Mouse (Mus musculus): ENCODE data around the gene Selp. TPM values are rescaled to one million over a fixed set of nuclear protein-coding genes. Genes with fewer than 3 reads are reported as not detected.

Gene Selp
- total and polyA plus RNA-seq, 3 experiments, result 1.7 to 3.6 (median 1.8) TPM

DNA sequence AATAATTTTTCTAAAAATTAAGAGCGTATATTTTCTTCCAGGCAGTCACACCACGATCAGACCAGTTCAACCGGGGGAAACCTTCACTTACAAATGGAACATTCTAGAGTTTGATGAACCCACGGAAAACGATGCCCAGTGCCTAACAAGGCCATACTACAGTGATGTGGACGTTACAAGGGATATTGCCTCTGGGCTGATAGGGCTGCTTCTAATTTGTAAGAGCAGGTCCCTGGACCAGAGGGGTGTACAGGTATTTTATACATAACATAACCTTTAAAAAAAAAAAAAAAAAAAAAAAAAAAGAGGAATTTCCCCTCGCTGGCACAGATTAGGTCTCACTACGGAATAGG lies 69.8 kb downstream of the Selp start:
- H3K27me3 ChIP-seq (ENCODE audit: control insufficient read depth, insufficient read depth, low read length), result 0 out of 2 replicates have a peak, but pooled peaks cover 4% of the 10 kb centered on the region
- H3K4me3 ChIP-seq, result no peak overlapping the region
- no peak overlapping the region for H3K27ac ChIP-seq
- WGBS, result 28% methylated on average over 8 of the region's 8 CpGs
- H3K79me2 ChIP-seq (replicated peaks; ENCODE audit: control insufficient read depth, insufficient read depth, low read length), result no peaks in the 10 kb centered on the region
- H3K4me1 ChIP-seq (ENCODE audit: control insufficient read depth, insufficient read depth, low read length), result no peaks in the 10 kb centered on the region
- H3K36me3 ChIP-seq (ENCODE audit: control insufficient read depth, insufficient read depth, low read length), result no peaks in the 10 kb centered on the region
- no peak for TF ChIP-seq EP300 (IDR thresholded peaks at IDR 0.05; ENCODE audit: insufficient read depth, low read depth, low read length)
- no peak for TF ChIP-seq POLR2A (IDR thresholded peaks at IDR 0.05; ENCODE audit: insufficient read depth, low read depth, low read length)
- TF ChIP-seq CTCF (IDR thresholded peaks at IDR 0.05), result no peak
- no peak for DNase-seq
- intact Hi-C loops (cut with DNase I), result no loop called here
- H3K9ac ChIP-seq (ENCODE audit: low read depth, low read length), result no peak overlapping the region

DNA sequence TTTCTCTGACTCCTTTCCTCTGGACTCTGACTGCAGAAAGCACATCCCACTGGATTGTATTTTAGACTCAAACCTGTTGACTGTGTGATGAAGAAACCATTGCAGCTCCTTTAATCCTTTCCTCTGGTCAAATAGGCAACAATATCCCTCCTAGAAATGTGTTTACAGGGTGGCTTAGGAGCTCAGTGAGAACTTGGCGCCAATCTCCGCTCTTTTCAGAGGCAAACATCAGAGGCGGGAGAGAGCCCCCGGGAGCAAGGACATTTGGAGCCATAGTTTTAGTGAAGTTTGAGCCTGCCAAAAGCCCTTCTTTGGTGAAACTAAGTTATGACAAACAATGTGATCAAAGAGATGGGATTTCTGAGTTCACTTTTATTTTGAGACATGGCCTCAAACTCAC lies 70.3 kb downstream of the Selp start:
- Histone ChIP-seq H3K4me3 (no peak overlapping the region), H3K27ac (no peak overlapping the region), H3K27me3 (ENCODE audit: control insufficient read depth, insufficient read depth, low read length) (0 out of 2 replicates have a peak, but pooled peaks cover 4% of the 10 kb centered on the region), H3K36me3 (ENCODE audit: control insufficient read depth, insufficient read depth, low read length) (no peaks in the 10 kb centered on the region), H3K79me2 (replicated peaks; ENCODE audit: control insufficient read depth, insufficient read depth, low read length) (no peaks in the 10 kb centered on the region), H3K4me1 (ENCODE audit: control insufficient read depth, insufficient read depth, low read length) (no peaks in the 10 kb centered on the region), H3K9ac (ENCODE audit: low read depth, low read length) (no peak overlapping the region)
- intact Hi-C loops (cut with DNase I), result no loop called here
- DNase-seq, result no peak
- 62% methylated on average over 4 of the region's 4 CpGs for WGBS
- TF ChIP-seq EP300 (IDR thresholded peaks at IDR 0.05; ENCODE audit: insufficient read depth, low read depth, low read length) (no peak), POLR2A (IDR thresholded peaks at IDR 0.05; ENCODE audit: insufficient read depth, low read depth, low read length) (no peak), CTCF (IDR thresholded peaks at IDR 0.05) (no peak)

DNA sequence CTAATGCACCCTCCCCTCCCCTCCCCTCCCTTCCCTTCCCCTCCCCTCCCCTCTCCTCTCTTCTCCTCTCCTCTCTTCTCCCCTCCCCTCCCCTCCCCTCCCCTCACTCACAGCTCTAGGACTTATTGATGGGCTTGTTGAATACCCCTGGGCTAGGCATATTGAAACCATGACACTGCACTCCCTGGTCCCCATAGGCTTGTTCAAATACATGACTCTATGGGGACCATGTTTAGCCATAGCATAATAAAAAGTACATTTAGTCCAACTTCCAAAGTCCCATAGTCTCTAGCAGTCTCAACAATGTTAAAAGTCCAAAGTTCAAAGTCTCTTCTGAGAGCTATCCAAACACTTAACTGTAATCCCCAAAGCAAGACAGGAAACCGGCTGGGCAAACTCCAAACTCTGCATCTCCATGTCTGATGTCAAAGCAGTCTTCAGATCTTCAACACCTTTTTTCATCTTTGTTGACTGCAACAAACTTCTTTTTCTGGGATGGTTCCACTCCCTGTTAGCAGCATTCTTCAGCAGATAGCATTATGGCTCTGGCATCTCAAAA lies 72.0 kb downstream of the Selp start:
- WGBS, result 79% methylated on average over 1 of the region's 1 CpGs
- no peak overlapping the region for H3K9ac ChIP-seq (ENCODE audit: low read depth, low read length)
- H3K27me3 ChIP-seq (ENCODE audit: control insufficient read depth, insufficient read depth, low read length), result 0 out of 2 replicates have a peak, but pooled peaks cover 2% of the 10 kb centered on the region
- no peak overlapping the region for H3K4me3 ChIP-seq
- no peak for DNase-seq
- no peaks in the 10 kb centered on the region for H3K79me2 ChIP-seq (replicated peaks; ENCODE audit: control insufficient read depth, insufficient read depth, low read length)
- no peak overlapping the region for H3K27ac ChIP-seq
- intact Hi-C loops (cut with DNase I), result no loop called here
- no peaks in the 10 kb centered on the region for H3K36me3 ChIP-seq (ENCODE audit: control insufficient read depth, insufficient read depth, low read length)
- no peaks in the 10 kb centered on the region for H3K4me1 ChIP-seq (ENCODE audit: control insufficient read depth, insufficient read depth, low read length)
- TF ChIP-seq POLR2A (IDR thresholded peaks at IDR 0.05; ENCODE audit: insufficient read depth, low read depth, low read length) (no peak), EP300 (IDR thresholded peaks at IDR 0.05; ENCODE audit: insufficient read depth, low read depth, low read length) (no peak), CTCF (IDR thresholded peaks at IDR 0.05) (no peak)

DNA sequence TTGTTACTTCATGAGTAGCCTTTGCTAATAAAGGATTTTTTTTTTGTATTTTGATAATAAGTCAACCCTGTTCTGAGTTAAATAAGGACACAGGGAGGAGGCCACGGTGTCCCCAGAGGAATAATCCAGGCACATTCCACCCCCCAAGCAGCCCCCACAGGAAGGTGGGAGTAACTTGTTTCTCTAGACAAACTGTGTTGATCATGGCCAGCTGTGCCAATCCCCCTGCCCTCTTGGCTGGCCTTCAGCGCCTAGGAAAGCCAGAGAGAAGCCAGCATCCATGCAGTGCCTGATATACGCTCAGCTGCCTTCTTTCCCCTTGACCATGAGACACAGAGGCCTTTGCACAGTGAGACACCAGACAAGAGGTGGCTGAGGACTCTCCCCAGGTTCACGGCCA lies 84.5 kb downstream of the Selp start:
- Histone ChIP-seq H3K9ac (ENCODE audit: low read depth, low read length) (no peak overlapping the region), H3K36me3 (ENCODE audit: control insufficient read depth, insufficient read depth, low read length) (no peaks in the 10 kb centered on the region), H3K27me3 (ENCODE audit: control insufficient read depth, insufficient read depth, low read length) (no peaks in the 10 kb centered on the region), H3K79me2 (replicated peaks; ENCODE audit: control insufficient read depth, insufficient read depth, low read length) (no peaks in the 10 kb centered on the region), H3K4me3 (no peak overlapping the region), H3K27ac (no peak overlapping the region), H3K4me1 (ENCODE audit: control insufficient read depth, insufficient read depth, low read length) (no peaks in the 10 kb centered on the region)
- no peak for DNase-seq
- intact Hi-C loops (cut with DNase I), result no loop called here
- TF ChIP-seq EP300 (IDR thresholded peaks at IDR 0.05; ENCODE audit: insufficient read depth, low read depth, low read length) (no peak), CTCF (IDR thresholded peaks at IDR 0.05) (no peak), POLR2A (IDR thresholded peaks at IDR 0.05; ENCODE audit: insufficient read depth, low read depth, low read length) (no peak)
- WGBS, result 79% methylated on average over 4 of the region's 4 CpGs

Other genes starting within 250 kb of the Selp start
- gene Scyl3, start 186.2 kb upstream of the Selp start, total RNA-seq (2021), result 1 to 10 TPM; 4.3 to 5.3 TPM
- gene Scyl3, start 186.2 kb upstream of the Selp start, polyA plus RNA-seq (2012; rRNA removed), result 3.4 and 6.0 TPM in 2 replicates
- gene BC055324, start 120.5 kb upstream of the Selp start, total RNA-seq (2021), result under 1 TPM; 0.73 to 0.93 TPM
- 0.53 and 0.91 TPM in 2 replicates for gene BC055324, start 120.5 kb upstream of the Selp start, polyA plus RNA-seq (2012; rRNA removed)
- gene Mettl18, start 120.4 kb upstream of the Selp start, total RNA-seq (2021), result 1 to 10 TPM; 3.7 to 4.3 TPM
- 1.1 and 1.6 TPM in 2 replicates for gene Mettl18, start 120.4 kb upstream of the Selp start, polyA plus RNA-seq (2012; rRNA removed)
- gene Sele, start 67.0 kb upstream of the Selp start, total RNA-seq (2021), result under 1 TPM; 0.23 to 0.70 TPM
- gene Sele, start 67.0 kb upstream of the Selp start, polyA plus RNA-seq (2012; rRNA removed), result 0.70 and 1.2 TPM in 2 replicates
- 1 to 10 TPM; 1.9 to 2.0 TPM for gene Sell, start 53.3 kb upstream of the Selp start, total RNA-seq (2021)
- gene Sell, start 53.3 kb upstream of the Selp start, polyA plus RNA-seq (2012; rRNA removed), result 1.8 and 2.7 TPM in 2 replicates
- gene F5, start 36.6 kb downstream of the Selp start, total RNA-seq (2021), result 1 to 10 TPM; 1.5 to 5.0 TPM
- 0.47 and 0.70 TPM in 2 replicates for gene F5, start 36.6 kb downstream of the Selp start, polyA plus RNA-seq (2012; rRNA removed)
- 1 to 10 TPM; 5.0 to 7.8 TPM for gene Slc19a2, start 133.8 kb downstream of the Selp start, total RNA-seq (2021)
- gene Slc19a2, start 133.8 kb downstream of the Selp start, polyA plus RNA-seq (2012; rRNA removed), result 7.6 and 14.6 TPM in 2 replicates
- 1 to 10 TPM; 8.6 to 9.2 TPM for gene Ccdc181, start 160.3 kb downstream of the Selp start, total RNA-seq (2021)
- 2.7 TPM in 2 replicates for gene Ccdc181, start 160.3 kb downstream of the Selp start, polyA plus RNA-seq (2012; rRNA removed)
- 1 to 10 TPM; 3.6 to 3.7 TPM for gene Nme7, start 188.9 kb downstream of the Selp start, total RNA-seq (2021)
- gene Nme7, start 188.9 kb downstream of the Selp start, polyA plus RNA-seq (2012; rRNA removed), result 2.1 and 3.0 TPM in 2 replicates
- 10 to 100 TPM; 23.1 to 23.6 TPM for gene Blzf1, start 192.2 kb downstream of the Selp start, total RNA-seq (2021)
- 4.7 and 10.2 TPM in 2 replicates for gene Blzf1, start 192.2 kb downstream of the Selp start, polyA plus RNA-seq (2012; rRNA removed)

All from heart, adult 2 months (tissue).